In the genomic region with DNA sequence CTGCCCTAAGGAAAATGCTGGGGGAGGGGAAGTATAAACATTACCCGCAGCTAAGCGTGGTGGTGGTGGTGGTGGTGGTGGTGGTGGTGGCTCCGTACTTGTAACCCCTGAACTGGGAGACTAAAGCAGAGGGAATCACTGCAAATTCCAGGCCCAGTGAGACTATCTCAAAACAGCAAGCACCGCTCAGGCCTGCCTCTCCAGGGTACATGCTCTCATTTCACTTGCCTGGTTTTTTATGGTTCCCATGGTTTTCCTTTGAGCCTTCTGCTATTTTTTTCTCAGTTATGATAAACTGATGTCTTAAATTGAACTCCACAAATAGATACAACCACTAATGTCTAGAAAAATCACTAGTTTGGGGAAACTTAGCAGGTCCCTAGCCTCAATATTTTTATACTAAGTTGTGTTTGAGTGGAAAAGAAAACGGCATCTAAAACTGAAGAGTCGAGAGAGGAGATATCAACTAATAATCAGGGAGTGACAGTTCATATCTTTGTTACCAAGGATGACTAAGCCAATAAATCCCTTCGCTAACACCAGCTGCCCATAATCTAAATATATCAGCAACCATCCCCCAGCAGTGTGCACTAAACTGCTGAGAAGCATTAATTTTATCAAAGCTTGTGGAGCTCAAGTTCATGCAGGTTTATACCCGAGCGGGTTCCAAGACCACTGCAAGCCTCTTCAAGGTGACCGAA, we compare ENCODE assay signal across 24 mouse cellular contexts.
"Had no signal": no experiment of that assay in that cellular context is flagged by ENCODE, and none has a peak within 500 bp of the region (broad histone marks: within the 10 kb centered on the region; RNA-seq: fewer than 3 reads in every experiment).

No protein-coding gene starts in this region.

- H3K36me3 ChIP-seq: limb, embryonic 10.5 days; limb, embryonic 13.5 days; liver, embryonic 12.5 days; liver, embryonic 15.5 days; lung, embryonic 15.5 days; midbrain, embryonic 10.5 days; neural tube, embryonic 12.5 days; neural tube, embryonic 15.5 days; stomach, embryonic 15.5 days had no signal

- H3K9me3 ChIP-seq: limb, embryonic 10.5 days; limb, embryonic 13.5 days; liver, embryonic 12.5 days; liver, embryonic 15.5 days; lung, embryonic 15.5 days; megakaryocyte, embryonic 14.5 days; midbrain, embryonic 10.5 days; neural tube, embryonic 12.5 days; neural tube, embryonic 15.5 days; stomach, embryonic 15.5 days had no signal

- H3K4me1 ChIP-seq: liver, embryonic 12.5 days; liver, embryonic 15.5 days; lung, embryonic 15.5 days; midbrain, embryonic 10.5 days; neural tube, embryonic 12.5 days; stomach, embryonic 15.5 days had no signal

- ATAC-seq: liver, embryonic 12.5 days had no signal

- H3K9ac ChIP-seq: limb, embryonic 13.5 days; liver, embryonic 12.5 days; liver, embryonic 15.5 days; lung, embryonic 15.5 days; neural tube, embryonic 12.5 days; neural tube, embryonic 15.5 days; stomach, embryonic 15.5 days had no signal

- H3K27ac ChIP-seq: kidney, postnatal 0 days; limb, embryonic 10.5 days; limb, embryonic 13.5 days; liver, embryonic 12.5 days; liver, embryonic 15.5 days; lung, embryonic 15.5 days; midbrain, embryonic 10.5 days; neural tube, embryonic 12.5 days; neural tube, embryonic 15.5 days; stomach, embryonic 15.5 days had no signal

- DNase-seq: kidney, adult 2 months; kidney, postnatal 25 days; liver; lung, adult 18-20 months; lung, postnatal 10 days; lung, postnatal 36 days; midbrain, embryonic 14.5 days; retina, postnatal 1 day; right cerebral cortex, postnatal 25 days; spleen, adult 18-20 months; thymus, adult 2 months; thymus, postnatal 14 days; thymus, postnatal 4 days had no signal

- H3K4me3 ChIP-seq: limb, embryonic 10.5 days; limb, embryonic 13.5 days; liver, embryonic 12.5 days; liver, embryonic 15.5 days; lung, embryonic 15.5 days; megakaryocyte, embryonic 14.5 days; midbrain, embryonic 10.5 days; neural tube, embryonic 12.5 days; neural tube, embryonic 15.5 days; stomach, embryonic 15.5 days had no signal

- H3K27me3 ChIP-seq: limb, embryonic 13.5 days; liver, embryonic 12.5 days; liver, embryonic 15.5 days; lung, embryonic 15.5 days; megakaryocyte, embryonic 14.5 days; neural tube, embryonic 12.5 days; neural tube, embryonic 15.5 days; stomach, embryonic 15.5 days had no signal

- H3K4me2 ChIP-seq: limb, embryonic 13.5 days; liver, embryonic 12.5 days; liver, embryonic 15.5 days; lung, embryonic 15.5 days; neural tube, embryonic 12.5 days; neural tube, embryonic 15.5 days; stomach, embryonic 15.5 days had no signal
